Mouse (Mus musculus): ENCODE results near the gene Ppp2r5d. TPM values are rescaled to one million over a fixed set of nuclear protein-coding genes. Genes with fewer than 3 reads are reported as not detected.

Ppp2r5d gene
- total RNA-seq, 2 experiments from 2014 or later, result 33.2 to 34.9 TPM

GRCm38 (mm10) chr17:46724477-46725084 is 19.7 kb upstream of the Ppp2r5d start:
- no peak for DNase-seq (ENCODE audit: low spot score)
- intact Hi-C loops (cut with DNase I), result no loop called here

DNA sequence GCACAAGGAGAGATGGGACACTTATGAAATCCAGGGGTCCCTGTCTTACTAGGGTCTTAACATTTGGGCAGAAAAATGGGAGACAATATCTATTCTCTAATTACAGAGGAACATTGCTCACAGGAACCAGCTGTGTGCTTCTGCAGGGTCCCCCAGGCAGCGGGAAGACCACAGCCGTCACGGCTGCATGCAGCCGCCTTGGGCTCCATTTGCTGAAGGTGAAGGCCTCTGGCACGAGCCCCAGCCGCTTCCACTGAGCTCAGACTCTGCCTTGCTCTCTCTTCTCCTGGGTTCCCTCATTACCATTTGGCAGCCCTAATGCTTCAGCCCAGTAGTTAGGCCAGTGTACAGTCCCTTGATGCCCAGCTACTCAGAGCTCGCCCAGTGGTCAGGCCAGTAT is 16.2 kb upstream of the Ppp2r5d start:
- no peak for DNase-seq (ENCODE audit: low spot score)
- intact Hi-C loops (cut with DNase I), result no loop called here

- no peak for DNase-seq (ENCODE audit: low spot score)
- intact Hi-C loops (cut with DNase I), result loop anchor here (2.0 to 5.0 kb wide), 2 partner anchors 34 to 188 kb away; partner anchors contain the start of gene Klhdc3
Observed at GRCm38 (mm10) chr17:46714756-46715481, 10.0 kb upstream of the Ppp2r5d start.

- DNase-seq (ENCODE audit: low spot score), result no peak
- intact Hi-C loops (cut with DNase I), result loop anchor here (2.0 to 5.0 kb wide), 3 partner anchors 33 to 187 kb away; partner anchors contain the start of genes Klc4, Klhdc3 and Mrpl2
Observed at GRCm38 (mm10) chr17:46713849-46714248, 8.9 kb upstream of the Ppp2r5d start.

GRCm38 (mm10) chr17:46712442-46712841 is 7.5 kb upstream of the Ppp2r5d start:
- intact Hi-C loops (cut with DNase I), result loop anchor here (2.0 to 5.0 kb wide), 2 partner anchors 66 to 185 kb away; partner anchors contain the start of genes Klc4 and Mrpl2
- DNase-seq (ENCODE audit: low spot score), result no peak

- intact Hi-C loops (cut with DNase I), result loop anchor here (2.0 to 5.0 kb wide), 2 partner anchors 65 to 184 kb away; partner anchors contain the start of genes Klc4 and Mrpl2
- no peak for DNase-seq (ENCODE audit: low spot score)
Observed at GRCm38 (mm10) chr17:46711612-46712271, 6.8 kb upstream of the Ppp2r5d start.

DNA sequence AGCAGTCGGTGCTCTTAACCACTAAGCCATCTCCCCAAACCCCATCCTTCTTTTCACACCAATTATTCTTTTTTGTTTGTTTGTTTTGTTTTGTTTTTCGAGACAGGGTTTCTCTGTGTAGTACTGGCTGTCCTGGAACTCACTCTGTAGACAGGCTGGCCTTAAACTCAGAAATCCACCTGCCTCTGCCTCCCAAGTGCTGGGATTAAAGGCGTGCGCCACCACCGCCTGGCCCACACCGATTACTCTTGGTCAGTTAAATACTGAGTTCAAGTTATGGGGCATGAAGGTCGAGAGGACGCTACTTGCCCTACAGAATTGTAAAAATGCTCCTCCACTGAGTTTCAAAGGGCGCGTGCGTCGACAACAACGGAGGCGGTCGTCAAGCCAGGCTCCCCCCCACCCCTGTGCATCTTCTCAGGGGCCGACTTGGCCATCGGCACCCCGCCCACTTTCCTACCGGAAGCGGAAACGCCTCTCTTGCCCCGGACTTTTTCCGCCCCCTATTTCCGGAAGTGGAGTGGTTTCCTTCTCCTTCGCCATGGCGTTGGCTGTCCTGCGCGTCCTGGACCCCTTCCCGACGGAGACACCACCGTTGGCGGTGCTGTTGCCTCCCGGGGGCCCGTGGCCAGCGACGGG is 6.2 kb upstream of the Ppp2r5d start, which contains the start of gene Pex6:
Gene Pex6, plus strand, starts transcription at position 505 of the 639 bp plus-strand sequence.
- intact Hi-C loops (cut with DNase I), result loop anchor here (5.0 kb wide), 1 partner anchor 184 kb away; no protein-coding TSS in a partner anchor

DNA sequence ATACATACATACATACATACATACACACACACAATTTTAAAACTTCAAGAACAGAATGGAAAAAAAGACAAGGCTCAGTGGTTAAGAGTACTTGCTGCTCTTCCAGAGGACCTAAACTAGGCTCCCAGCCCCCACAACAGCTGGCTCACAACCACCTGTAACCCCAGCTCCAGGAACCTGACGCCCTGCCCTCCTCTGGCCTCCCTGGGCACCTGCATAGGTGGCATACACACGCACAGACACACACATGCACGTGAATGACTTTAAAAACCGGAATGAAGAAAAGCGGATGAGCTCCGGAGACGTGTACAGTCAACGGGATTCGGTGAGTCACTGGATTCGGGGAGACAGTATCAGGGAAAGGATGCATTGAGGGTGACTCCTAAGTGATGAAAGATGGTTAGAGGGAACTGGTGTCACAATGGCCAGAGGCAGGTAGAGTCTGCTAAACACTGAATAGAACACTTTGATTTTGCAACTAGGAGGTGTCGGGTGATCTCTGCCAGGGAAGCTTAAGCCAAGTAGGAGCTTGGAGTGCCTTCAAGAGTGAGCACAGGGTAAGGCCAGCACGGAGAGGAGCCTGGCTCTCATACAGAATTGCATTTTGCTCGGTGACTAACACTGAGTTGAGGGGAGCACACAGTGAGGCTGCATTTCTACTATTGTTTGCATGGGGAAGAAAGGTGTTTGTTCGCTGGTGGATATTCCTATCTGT is 1.6 kb upstream of the Ppp2r5d start:
- intact Hi-C loops (cut with DNase I), result loop anchor here (5.0 kb wide), 1 partner anchor 149 kb away; the partner anchor contains the start of gene Srf

More for the DNA sequence above, 6.2 kb upstream of the Ppp2r5d start, which contains the start of gene Pex6:
- DNase-seq (ENCODE audit: low spot score), result peak; percentile 89

GRCm38 (mm10) chr17:46703971-46704886 is 682 bp downstream of the Ppp2r5d start:
- intact Hi-C loops (cut with DNase I), result loop anchor here (2.0 kb wide), 1 partner anchor 19 kb away; no protein-coding TSS in a partner anchor

More for the DNA sequence above, 1.6 kb upstream of the Ppp2r5d start:
- DNase-seq (ENCODE audit: low spot score), result no peak

DNA sequence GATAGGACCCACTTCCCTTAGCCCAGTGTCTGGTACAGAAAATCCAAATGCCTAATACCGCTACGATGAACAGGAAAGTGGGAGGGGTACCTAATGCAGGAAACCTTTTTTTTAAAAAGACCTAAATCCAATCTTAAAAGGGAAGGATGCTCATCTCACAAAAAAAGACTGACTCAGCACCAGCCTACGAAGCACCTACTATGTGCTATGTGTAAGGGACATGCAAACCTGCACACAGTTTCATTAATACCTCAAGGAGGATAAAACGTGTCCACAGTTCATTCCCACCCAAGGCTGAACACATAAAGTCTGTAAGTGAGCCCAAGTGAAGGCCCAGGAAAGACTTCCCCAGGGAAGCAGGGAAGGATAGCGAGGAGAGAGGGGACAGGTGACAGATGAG is 2.4 kb downstream of the Ppp2r5d start:
- intact Hi-C loops (cut with DNase I), result loop anchor here (2.0 kb wide), 1 partner anchor 18 kb away; no protein-coding TSS in a partner anchor
- no peak for DNase-seq (ENCODE audit: low spot score)

More at GRCm38 (mm10) chr17:46703971-46704886, 682 bp downstream of the Ppp2r5d start:
- no peak for DNase-seq (ENCODE audit: low spot score)

DNA sequence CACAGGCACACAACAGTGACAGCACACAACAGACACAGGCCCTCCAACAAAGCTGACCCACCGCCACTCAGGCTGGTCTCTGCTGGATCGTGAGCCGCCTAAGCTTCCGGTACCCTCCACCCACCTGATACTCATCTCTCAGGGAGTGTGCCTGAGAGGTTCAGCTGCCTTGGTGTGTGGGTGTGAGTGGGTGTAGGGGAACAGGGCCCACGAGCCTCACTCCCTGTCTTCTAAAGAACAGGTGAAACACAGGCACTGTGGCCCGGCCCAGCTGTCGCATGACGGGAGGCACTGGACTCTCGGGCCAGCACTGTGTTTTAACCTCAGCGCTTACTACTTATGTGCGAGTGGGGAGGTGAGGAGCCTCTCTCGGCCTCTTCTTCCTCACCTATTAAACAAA is 2.8 kb downstream of the Ppp2r5d start:
- no peak for DNase-seq (ENCODE audit: low spot score)
- intact Hi-C loops (cut with DNase I), result loop anchor here (2.0 kb wide), 1 partner anchor 17 kb away; no protein-coding TSS in a partner anchor

DNA sequence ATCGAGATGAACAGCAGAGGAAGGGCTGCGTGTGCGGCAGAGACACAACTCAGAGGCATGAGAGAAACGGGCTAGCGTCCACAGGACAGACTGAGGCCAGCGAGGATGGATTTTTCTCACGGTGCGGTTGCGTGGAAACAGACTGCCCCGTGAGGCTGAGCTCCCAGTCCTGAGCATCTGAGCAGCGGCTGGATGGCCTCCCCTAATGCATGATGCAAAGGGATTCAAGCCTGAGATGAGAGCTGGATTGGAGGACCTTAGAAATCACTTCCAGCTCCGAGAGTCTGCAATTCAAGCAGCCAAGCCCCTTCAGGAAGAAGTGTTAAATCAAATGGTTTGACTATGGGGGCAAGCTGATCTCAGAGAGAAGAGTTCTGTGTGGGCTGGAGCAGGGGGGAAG is 3.4 kb downstream of the Ppp2r5d start:
- intact Hi-C loops (cut with DNase I), result no loop called here

GRCm38 (mm10) chr17:46699912-46700311 is 5.0 kb downstream of the Ppp2r5d start:
- intact Hi-C loops (cut with DNase I), result no loop called here
- DNase-seq (ENCODE audit: low spot score), result no peak

More for the DNA sequence above, 3.4 kb downstream of the Ppp2r5d start:
- no peak for DNase-seq (ENCODE audit: low spot score)

GRCm38 (mm10) chr17:46699245-46699644 is 5.7 kb downstream of the Ppp2r5d start:
- DNase-seq (ENCODE audit: low spot score), result no peak
- intact Hi-C loops (cut with DNase I), result no loop called here

- intact Hi-C loops (cut with DNase I), result no loop called here
- no peak for DNase-seq (ENCODE audit: low spot score)
Observed at GRCm38 (mm10) chr17:46698515-46698914, 6.4 kb downstream of the Ppp2r5d start.

- intact Hi-C loops (cut with DNase I), result no loop called here
- DNase-seq (ENCODE audit: low spot score), result no peak
Observed at GRCm38 (mm10) chr17:46694517-46695063, 10.3 kb downstream of the Ppp2r5d start.

GRCm38 (mm10) chr17:46691390-46691789 is 13.5 kb downstream of the Ppp2r5d start:
- DNase-seq (ENCODE audit: low spot score), result no peak
- intact Hi-C loops (cut with DNase I), result no loop called here

DNA sequence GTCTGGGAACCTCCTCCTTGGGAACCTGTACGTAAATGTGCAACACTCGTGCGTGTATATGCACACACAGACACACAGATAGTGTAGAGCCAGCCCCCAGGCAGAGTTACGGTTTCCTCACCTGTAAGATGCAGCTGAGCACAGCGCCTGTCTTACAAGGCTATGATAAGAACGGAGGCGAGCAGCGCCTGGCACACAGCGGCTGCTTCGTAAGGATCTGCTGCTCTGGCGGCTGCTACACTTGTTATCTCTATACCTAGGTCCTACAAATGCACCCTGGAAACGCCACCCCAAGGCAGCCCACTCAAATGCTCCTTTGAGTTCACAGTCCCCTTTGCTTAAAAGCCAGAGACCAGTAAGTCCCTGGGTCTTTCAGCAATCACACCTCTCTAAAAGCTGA is 14.2 kb downstream of the Ppp2r5d start:
- DNase-seq (ENCODE audit: low spot score), result no peak
- intact Hi-C loops (cut with DNase I), result no loop called here
